Mouse (Mus musculus) megakaryocyte, adult 5-6 weeks (primary cell): ENCODE data around the gene Tex2. TPM values are rescaled to one million over a fixed set of nuclear protein-coding genes. Genes with fewer than 3 reads are reported as not detected.
"Not testable (repeated sequence)": the region's sequence is repeated elsewhere in the genome, so short reads cannot be mapped to it uniquely, and the experiment has no call there.

Experiments used
- ATAC-seq: 2 replicates; pipeline ENCODE4 v1.8.0; 2016; ENCODE audit warnings: mild to moderate bottlenecking, inconsistent platforms; ENCODE audit not compliant: poor library complexity, severe bottlenecking
- total RNA-seq, 2 experiments: library from RNA; stranded (forward) in 1 of 2; stranded (reverse) in 1 of 2; fragments of 153-499, 151-499 nt in 1 of 2; fragments of 221-1000, 200-1000 nt in 1 of 2; gene quantifications; 2 replicates each; pipeline versions ENCODE4 v1.2.3 to v1.2.4; 2015 to 2017

Tex2 gene
- total RNA-seq (2015) (27.4 and 30.3 TPM in 2 replicates), total RNA-seq (2017) (39.8 and 43.5 TPM in 2 replicates)

DNA sequence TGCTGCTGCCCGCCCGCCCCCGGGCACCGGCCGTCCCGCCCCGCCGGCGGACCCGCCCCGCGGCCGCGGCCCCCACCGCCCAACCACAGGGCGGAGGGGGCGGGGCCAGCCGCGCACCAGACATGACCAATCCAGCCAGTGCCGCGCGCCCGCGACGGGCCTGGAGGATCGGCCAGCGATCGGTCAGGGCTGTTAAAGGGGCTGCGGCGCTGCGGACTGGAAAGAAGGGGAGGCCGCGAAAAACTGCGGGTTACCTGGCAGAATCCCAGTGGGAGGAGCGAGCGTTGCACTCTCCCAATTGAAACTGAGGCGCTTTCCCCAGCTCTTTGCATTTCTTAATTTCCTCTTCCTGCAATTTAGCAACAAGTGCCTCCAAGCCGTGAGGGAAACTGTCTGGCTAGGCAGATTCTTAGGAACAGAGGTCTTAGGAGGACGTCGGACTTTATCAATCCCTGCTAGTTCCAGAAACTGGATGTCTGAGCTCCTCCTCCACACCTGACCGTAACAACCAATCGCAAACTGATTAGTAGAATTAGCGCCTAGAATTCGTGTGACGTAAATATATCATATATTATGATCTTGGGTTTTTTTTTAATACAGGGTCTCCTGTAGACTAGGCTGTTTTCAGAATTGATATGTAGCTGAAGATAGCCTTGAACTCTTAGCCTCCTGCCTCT lies at the start of gene Tex2:
Tex2 (minus strand) TSS at position 463 of the 677 bp plus-strand sequence.
- ATAC-seq, result peak; percentile 85

DNA sequence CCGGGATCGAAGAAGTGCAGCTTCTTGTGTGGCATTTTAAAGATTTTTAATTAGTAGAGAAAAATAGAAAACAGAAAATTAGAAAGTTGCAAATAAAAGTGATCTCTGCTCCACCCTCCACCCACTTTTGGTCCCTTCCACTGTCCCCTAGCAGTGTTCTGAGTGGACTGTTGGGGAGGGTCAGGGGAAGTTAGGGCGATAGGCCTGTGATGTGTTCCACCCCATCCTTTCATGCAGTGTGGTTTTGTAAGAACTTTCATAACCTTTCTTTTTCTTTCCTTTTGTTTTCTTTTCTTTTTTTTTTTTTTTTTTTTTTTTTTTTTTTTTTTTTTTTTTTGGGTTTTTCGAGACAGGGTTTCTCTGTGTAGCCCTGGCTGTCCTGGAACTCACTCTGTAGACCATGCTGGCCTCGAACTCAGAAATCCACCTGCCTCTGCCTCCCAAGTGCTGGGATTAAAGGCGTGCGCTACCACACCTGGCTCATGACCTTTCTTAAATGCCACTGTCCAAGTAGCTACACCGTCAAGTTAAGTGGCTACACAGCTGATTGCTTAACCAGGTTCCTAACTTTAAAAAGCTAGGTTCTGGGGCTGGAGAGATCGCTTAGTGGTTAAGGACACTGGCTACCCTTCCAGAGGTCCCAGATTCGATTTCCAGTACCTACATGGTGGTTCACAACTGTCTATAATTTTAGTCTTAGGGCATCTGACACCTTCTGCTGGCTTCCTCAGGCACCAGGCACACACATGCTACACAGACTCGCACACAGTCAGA lies 49.6 kb upstream of the Tex2 start:
- no peak for ATAC-seq

DNA sequence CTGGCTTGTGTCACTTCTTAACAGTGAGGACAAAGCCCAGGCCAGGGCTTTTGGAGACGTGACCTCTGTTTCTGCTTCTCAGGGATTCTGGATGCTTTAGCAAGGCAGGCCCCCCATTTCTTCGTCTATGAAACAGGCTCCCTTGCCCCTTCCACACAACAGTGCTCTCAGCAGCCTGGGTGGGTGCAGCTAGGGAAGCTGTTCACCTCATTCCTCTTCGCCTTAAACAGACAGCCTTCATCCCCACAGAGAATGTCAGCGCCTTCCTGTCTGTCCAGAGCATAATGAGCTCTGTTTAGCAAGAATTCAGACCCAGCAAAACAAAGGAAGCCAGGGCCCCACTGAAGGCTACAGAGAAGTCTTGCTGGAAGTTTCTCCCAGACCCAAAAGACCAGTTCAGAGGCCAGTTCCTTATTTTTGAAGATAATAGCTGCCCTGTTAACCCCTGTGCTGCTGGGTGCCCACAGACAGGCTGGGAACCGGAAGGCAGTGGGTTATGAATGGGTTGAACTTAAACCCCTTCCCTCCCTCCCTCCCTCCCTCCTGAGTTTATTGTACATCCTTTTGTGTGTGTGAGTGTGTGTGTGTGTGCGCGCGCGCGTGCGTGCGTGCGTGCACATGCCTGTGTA lies 47.3 kb upstream of the Tex2 start:
- peak; percentile 81 for ATAC-seq

DNA sequence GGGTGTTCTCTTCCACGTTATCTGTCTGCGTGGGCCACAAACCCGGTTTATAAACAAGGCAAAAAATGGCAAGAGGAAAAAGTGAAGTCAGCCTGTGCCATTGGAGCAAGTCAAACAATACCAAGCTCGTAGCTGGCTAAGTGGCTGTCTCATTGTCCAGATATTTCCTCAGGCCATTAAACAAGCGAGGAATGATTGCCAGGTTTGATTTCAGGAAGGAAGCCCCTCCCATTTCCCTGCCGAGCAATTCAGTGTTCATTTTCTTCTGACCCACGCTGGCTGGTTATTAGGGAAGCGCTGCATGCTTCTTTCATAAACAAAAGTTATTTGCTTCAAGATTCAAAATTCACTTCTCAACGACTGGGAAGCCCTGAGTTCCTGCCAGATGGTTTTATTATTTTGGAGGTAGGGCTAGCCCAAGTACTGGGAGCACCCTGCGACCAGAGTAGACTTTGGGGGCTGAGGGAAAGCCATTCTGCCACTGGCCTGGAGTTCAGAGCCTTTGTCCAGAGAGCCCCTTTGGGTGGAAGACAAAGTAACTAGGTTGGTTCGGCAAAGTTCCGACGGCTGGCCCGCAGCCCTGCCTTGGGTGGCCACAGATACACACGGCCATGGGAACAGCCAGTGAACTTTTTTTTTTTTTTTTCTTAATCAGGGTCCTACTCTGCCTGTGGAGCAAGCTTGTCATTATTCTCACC lies 46.5 kb upstream of the Tex2 start:
- no peak for ATAC-seq

DNA sequence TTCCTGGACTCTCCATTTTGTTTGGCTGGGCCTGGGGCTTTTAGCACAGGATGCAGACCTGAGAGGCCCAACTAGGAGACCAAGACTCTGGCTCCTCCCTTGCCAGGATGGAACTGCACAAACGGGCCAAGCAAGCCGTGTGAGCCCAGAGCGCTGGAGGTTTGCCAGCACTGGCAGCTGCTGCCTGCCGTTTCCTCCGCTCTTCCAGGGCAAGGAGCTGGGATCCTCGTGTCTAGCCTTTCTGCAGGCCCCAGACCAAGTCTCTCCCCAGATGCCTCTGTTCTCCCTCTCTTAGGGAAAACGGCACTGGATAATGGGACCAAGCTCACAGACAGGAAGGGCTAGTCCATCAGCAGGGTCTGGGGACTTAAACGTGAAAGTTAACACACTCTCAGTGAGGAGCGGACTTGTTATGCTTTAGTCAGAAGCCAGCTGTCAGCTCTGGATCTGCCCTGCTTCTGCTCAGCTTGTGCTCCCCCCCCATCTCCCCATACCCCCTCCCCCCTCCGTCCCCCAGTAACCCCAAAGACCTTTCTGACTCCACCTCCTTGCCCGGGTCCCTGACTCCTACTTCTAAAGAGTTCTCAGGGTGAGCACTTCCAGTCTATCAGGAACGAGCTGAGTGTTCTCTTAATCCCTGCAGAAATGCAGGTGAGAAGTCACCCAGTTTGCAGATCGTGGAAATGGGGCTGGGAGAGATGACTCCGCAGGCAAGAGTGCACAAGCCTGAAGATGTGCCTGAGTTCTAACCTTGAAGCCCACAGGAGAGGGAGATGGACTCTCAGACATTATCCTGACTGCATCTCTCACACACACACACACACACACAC lies 45.0 kb upstream of the Tex2 start:
- ATAC-seq, result peak; percentile 13; the same call in 1 of the 2 replicates

DNA sequence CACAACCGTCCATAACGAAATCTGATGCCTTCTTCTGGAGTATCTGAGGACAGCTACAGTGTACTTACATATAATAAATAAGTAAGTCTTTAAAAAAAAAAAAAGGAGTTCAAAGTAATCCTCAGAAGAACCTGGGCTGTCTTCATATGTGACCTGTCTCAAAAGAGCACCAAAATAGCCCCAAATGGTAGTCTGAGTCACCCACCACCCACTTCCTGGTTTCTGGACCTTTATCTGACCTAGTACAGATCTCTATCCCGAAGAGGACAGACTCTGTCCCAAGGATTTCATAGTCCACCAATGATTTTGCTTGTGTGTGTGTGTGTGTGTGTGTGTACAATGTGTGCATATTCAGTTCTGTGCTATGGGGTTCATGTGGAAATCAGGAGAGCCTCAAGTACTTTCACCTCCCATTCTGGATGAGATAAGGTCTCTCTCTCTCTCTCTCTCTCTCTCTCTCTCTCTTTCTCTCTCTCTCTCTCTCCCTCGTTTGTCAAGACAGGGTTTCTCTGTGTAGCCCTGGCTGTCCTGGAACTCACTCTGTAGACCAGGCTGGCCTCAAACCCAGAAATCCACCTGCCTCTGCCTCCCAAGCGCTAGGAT lies 43.8 kb upstream of the Tex2 start:
- ATAC-seq, result not testable (repeated sequence)

DNA sequence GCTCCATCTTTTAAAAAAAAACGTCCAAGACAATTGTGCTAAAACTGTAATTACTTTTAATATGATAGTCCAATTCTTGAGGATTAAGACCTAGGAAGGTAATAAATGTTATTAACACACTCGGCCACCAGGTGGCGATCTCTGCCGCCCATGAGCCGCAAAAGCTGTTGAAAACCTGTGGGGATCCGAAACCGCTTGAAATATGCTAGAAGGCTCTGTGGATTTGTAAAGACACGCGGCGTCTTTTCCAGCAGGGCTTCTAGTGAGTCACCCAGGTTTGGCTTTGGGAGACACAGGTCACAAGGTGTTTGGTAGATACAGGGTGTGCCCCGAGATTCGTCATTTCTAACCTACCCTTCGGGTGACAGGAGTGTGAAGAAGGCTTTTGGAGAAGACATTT lies 35.1 kb upstream of the Tex2 start:
- peak; percentile 97 for ATAC-seq

DNA sequence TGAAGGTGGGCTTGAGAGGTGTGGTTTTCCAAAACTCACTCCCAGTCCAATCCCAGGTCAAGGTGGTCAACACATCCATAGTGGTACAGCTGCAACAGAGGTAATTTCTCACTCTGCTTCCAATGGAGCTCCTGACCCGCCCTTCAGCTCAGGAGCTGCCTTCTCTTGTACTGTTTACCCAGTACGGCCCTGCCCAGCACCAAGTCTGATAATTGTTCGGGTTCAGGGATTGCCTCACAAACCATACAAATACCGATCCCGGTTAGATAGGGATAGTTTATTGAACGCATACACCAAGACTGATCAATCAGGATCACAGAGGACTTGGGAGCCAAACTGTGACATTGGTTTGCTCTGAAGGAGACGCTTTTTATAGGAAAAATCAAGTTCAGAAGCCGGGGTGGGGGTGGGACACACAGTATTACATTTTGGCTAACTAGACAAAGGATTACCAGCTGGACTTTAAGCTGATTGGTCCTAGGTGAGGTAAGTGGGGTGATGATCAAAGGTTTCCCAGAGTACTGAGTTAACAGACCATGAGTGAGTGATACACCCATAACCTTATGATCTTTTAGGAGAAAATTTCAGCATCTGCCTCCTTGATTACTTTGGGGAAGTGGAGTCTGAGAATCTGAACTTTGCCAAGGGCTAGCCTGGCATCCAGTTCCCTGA lies 29.9 kb upstream of the Tex2 start:
- ATAC-seq, result no peak

DNA sequence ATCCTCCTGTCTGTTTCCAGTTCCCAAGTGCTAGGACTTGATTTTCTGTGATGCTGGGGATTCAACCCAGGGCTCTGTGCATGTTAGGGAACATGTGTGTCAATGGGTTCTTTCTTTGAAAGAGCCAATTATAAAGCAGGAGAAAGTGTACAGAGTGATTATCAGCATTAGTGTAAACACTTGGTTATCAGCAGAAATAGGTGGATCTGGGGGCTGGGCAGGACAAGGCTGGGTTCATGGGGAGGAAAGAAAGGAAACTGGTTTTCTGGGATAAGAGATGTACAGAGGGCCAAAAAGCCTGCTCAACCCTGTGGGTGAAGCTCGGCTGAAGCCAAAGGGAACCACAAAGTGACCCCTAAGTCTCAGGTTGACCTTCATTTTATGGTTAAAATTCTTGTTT lies 28.4 kb upstream of the Tex2 start:
- ATAC-seq, result no peak

DNA sequence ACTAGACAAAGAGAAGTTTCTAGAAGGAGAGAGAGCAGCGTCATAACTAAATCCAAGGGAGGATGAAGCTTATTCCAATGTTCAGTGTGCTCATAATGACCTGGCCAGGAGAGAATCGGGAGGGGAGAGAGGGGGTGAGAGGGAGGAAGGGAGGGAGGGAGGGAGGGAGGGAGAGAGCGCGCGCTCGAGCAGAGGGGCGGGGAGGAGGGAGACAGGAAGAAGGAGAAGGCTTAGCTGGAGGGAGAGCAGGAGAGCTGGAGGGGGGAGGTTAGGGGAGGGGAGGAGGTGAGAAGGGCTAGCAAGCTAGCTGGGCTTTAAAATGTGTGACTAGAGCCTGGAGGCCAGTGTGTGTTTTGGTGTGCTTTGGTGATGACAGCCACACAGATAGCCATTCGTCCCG lies 26.8 kb upstream of the Tex2 start:
- peak; percentile 40; the same call in 1 of the 2 replicates for ATAC-seq

DNA sequence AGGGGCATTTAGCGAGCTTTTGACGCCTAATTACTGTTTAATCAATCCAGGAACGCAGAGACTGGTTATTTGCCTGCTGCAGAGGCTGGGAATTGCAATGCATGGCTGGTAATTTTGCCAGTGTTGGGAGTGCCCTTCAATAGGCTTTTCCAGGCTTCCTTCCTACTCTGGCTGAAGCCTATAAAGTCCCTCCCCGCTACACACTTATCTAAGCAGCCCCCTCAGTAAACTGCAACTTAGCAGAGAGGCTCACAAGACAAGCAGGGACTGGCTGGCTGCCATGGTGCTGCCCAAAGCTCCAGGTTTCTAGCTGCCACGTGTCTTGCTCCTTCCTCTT lies 26.1 kb upstream of the Tex2 start:
- no peak for ATAC-seq

DNA sequence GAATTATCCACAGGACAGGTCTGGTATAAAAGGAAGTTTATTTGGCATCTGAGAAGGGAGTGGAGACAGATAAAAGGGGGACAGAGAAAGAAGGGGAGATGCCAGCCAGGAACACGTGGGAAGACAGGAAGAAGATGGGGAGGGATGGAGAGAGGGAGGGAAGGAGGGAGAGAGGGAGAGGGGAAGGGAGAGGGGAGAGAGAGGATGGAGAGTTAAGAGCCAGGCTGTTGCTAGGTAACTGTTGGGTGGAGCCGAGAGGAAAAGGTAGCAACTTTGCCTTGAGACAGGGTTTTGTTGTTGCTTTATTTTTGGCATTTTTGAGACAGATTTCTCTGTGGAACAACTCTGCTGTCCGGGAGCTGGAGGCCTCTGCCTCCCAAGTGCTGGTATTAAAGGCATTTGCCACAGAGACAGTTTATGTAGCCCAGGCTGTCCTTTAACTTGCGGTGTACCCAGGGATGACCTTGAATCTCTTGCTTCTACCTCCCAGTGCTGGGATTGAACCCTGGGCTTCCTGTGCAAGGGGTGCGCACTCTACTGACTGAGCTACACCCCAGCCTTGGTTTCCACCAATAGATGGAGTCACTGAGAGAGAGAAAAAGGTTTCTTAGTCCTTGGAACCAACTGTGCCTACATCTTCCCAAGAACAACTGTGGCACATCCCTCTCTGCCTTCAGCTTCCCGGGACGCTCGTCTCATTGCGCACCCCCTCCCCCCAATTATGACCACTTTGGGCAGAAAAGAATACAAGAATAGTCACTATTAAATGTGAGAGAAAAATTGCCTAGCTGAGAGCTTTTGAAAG lies 25.5 kb upstream of the Tex2 start:
- ATAC-seq, result no peak

DNA sequence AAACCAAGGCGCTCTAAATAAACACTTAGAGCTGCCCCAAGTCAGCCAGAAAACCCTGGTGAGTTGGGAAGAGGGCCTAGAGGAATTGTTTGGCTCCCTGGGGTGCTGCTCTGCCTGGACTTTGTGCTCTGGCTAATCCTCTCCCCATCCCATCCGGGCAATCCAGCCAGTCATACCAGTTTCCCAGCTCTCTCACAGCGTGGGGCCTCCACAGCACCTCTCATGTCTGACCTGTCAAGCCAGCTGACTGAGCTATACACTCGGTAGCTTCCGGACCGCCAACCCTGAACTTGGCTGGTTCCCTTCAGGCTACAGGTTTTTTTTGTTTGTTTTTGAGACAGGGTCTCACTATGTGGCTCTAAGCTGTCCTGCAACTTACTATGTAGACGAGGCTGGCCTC lies 24.5 kb upstream of the Tex2 start:
- ATAC-seq, result no peak

DNA sequence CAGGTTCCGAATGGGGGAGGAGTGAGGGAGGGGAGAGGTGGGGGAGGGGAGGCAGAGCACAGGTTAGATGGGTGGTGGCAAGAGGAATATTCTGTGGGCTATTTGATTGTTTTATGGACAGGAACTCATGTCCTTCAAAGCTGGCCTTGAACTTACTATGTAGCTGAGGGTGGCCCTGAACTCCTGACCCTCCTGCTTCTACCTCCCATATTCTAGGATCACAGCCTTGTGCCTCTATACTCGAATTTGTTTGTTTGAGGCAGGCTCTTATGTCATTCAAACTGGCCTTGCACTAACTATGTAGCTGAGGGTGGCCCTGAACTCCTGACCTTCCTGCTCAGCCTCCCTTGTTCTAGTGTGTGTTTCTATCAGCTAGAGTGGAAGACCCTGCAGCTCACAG lies 22.7 kb upstream of the Tex2 start:
- ATAC-seq, result no peak

DNA sequence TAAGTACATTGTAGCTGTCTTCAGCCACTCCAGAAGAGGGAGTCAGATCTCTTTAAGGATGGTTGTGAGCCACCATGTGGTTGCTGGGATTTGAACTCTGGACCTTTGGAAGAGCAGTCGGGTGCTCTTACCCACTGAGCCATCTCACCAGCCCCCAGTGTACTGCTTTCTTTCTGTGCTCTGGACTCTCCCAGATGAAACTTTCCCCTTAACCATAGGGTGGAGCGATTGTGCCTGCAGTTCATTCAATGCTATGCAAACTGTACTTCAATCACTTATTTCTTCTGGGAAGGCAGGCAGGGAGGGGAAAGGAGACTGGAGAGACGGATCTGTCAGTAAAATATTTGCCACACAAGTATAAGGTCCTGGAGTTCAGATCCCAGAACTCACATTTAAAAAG lies 21.0 kb upstream of the Tex2 start:
- ATAC-seq, result not testable (repeated sequence)

DNA sequence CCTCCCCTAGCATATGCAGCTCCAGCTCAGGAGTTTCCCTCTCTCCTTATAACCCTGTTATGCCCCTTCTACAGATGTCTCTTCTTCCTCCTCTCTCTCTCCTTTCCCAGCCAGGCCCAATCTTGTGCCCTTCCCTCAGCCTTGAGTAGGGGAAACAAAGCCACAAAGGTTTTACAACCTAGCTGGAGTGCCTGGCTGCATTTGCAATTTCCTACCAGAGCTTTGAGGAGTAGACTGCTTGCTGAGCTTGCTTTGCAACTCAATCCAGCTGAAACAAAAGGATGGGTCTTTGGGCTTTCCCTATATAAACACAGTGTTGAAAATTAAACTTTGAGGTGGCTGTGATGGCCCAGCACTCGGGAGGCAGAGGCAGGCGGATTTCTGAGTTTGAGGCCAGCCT lies 20.2 kb upstream of the Tex2 start:
- ATAC-seq, result no peak

DNA sequence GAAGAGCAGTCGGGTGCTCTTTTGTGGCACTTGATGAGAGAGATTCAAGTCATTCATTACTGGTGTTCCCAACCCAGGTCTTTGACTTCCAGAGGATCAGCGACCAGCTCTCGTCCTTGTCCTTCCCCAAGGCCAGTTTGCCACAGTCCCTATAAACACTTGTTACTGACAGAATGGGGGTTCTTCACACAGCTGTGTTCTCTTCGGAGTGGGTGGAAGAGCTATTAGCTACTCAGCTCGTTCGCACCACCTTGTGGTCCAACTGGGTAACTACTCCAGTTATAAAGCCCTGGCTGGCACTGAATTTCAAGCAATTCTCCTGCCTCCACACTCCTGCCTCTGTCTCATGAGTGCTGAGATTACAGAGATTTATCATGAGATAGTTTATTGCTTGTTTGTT lies 14.5 kb upstream of the Tex2 start:
- ATAC-seq, result peak; percentile 86

DNA sequence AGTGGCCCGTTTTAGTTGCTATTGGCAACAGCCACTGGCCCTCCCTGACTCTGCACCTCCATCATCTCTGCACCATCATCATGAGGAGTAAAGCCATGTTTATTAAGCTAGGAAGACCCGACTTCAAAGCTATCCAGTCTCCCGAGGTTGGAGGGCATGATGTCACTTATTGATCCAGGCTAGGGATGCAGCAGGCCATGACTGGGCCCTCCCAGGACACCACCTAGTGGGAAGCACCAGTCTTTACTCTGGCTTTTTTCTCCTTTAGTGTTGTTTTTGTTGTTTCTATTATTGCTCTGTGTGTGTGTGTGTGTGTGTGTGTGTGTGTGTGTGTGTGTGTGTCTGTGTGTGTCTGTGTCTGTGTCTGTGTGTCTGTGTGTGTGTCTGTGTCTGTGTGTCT lies 12.4 kb upstream of the Tex2 start:
- ATAC-seq, result no peak

DNA sequence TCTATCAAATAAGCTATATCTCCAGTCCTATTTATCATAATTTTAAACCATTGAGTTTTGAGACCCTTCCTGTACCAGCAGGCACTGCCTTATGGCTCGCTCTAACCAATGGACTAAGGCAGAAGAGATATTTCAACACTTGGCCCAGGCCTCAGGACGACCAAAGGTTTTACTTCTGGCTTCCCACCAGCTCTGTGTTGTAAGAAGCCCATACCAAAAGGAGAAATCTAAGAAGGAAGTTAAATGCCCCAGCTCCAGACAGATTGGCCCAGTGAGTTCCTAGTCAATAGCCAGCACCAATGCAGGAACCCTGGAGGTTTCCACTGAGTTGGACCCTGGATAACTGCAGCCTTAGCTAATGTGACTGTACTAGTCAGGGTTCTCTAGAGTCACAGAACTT lies 10.4 kb upstream of the Tex2 start:
- ATAC-seq, result peak; percentile 84
